Mouse (Mus musculus): ENCODE measurements around the gene Pgls. TPM values are rescaled to one million over a fixed set of nuclear protein-coding genes. Genes with fewer than 3 reads are reported as not detected.

Gene Pgls
- total RNA-seq, 2 experiments from 2014 or later = 19.3 to 28.6 TPM

DNA sequence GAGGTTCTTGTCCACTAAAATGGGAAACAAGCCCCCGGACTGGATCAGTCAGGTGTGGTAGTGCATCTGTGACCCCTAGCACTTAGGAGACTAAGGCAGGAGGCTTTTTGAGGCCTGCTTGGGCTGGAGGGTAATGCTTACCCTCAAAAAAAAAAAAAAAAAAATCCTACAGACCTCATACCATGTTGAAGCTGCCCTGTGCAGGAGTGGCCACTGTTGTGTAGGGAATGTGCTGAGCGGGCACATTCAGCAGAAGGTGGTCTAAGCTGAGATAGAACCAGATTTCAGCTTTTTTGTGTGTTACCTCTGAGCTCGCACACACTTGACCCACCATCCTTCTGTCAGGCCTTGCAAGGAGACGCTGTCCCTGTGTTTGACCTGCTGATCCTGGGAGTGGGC lies 2.3 kb downstream of the Pgls start:
- no peak for DNase-seq

DNA sequence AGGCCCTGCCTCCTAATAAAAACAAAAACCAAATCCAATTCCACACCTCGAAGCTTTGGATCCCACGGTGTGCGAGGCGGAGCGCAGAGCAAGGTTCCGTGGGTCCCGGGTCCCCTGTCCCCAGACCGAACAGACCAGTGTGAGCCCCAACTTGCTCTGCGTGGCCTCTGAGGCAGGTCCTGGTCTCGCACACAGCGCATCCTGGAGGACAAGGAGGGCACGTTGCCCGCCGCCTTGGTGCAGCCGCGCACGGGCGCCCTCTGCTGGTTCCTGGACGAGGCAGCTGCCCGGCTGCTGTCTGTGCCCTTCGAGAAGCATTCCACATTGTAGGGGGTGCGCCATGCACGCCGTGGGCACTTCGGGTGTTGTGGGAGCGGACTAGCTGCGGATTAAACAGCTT lies 3.9 kb downstream of the Pgls start:
- DNase-seq = peak; percentile 93
- intact Hi-C loops (cut with DNase I) = loop anchor here (1.0 to 5.0 kb wide), 2 partner anchors 35 to 66 kb away; no protein-coding TSS in a partner anchor
- TF ChIP-seq CTCF (IDR thresholded peaks at IDR 0.05) = no peak
- Histone ChIP-seq H3K4me3 (no peak overlapping the region; the same call in 1 of the 2 replicates), H3K27ac (no peak overlapping the region; the same call in 1 of the 2 replicates)

More for the DNA sequence above, 2.3 kb downstream of the Pgls start:
- intact Hi-C loops (cut with DNase I) = no loop called here
- Histone ChIP-seq H3K4me3 (no peak overlapping the region), H3K27ac (no peak overlapping the region)
- no peak for TF ChIP-seq CTCF (IDR thresholded peaks at IDR 0.05)

DNA sequence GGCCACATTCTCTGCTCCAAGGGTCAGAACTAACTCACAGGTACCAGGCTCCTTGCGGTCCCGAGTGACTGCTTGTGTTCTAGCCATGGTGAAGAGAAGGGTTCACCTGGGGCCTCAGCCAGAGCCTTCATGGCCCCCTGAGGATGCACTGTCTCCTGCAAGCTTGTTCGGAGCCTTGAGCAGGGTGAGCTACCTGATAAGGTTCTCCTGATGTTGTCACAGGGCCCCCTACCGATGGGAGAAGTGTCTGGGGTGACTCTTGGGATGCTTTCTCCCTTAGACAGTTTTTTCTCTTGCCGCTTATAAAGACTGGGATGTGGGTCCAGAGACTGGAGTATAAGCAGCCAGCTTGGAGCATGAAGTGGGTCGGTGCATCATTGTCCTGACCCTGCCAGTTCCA lies 4.4 kb downstream of the Pgls start:
- intact Hi-C loops (cut with DNase I) = loop anchor here (1.0 to 5.0 kb wide), 2 partner anchors 35 to 66 kb away; no protein-coding TSS in a partner anchor
- TF ChIP-seq CTCF (IDR thresholded peaks at IDR 0.05) = no peak
- no peak for DNase-seq
- Histone ChIP-seq H3K27ac (no peak overlapping the region; the same call in 1 of the 2 replicates), H3K4me3 (no peak overlapping the region)

DNA sequence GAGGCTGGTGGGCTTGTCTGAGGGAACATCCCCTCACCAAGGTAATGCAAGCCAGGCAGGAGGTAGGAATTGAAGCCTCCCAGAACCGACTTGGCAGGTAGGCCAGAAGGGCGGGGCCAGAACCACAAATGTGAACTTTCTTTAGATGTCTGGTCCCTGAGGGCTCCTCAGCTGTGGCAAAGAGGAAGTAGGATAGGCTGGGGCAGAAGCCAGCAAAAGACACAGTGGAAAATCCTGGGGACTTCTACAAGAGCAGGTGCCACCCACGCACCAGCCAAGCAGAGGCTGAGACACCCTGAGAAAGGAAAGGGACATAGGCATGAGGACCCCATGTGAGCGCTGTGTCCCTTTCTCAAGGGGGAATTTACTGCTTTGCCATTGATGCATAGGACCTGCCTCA lies 4.8 kb downstream of the Pgls start:
- intact Hi-C loops (cut with DNase I) = loop anchor here (1.0 to 5.0 kb wide), 2 partner anchors 35 to 66 kb away; no protein-coding TSS in a partner anchor
- Histone ChIP-seq H3K4me3 (no peak overlapping the region), H3K27ac (no peak overlapping the region)
- TF ChIP-seq CTCF (IDR thresholded peaks at IDR 0.05) = no peak
- no peak for DNase-seq

DNA sequence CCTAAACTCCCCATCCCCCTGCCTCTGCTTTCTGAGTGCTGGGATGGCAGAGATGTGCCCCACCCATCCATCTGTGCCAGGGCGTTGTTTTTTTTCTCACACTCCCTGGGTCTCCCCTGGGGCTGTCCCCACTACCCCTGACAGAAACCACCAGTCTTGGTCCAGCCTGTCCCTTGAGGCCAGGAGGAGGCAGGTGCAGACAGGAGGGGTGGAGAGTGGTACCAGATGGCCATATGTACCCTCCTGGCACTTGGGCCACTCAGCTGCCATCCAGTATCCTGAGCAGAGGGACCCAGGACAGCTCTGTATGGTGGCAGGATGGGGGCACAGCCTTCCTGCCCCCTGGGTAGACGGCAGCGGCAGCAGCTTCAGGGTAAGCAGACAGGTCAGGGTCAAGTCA lies 5.5 kb downstream of the Pgls start, which contains the start of gene Fam129c:
Fam129c (plus strand) TSS at position 198 of the 400 bp plus-strand sequence.
- DNase-seq = no peak
- intact Hi-C loops (cut with DNase I) = loop anchor here (5.0 kb wide), 1 partner anchor 65 kb away; no protein-coding TSS in a partner anchor
- Histone ChIP-seq H3K4me3 (no peak within 1 kb of the TSS), H3K27ac (no peak within 1 kb of the TSS)
- TF ChIP-seq CTCF (IDR thresholded peaks at IDR 0.05) = no peak

DNA sequence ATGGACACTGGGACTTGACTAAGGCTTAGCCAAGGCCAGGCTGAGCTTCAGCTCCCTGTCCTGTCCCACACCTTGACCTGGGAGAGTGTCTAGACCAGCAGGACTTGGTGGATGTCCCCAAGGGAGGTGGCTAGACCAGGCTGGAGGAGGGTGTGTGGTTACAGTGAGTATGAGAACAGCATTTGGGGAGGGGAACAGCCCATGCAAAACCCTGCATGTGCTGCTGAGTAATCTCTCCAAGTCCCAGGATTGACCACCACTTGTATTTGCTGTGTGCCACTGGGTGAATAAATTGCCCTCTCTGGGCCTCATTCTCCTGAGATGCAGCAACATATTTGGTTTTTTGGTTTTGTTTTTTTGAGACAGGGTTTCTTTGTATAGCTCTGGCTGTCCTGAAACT lies 6.4 kb downstream of the Pgls start:
- Histone ChIP-seq H3K27ac (no peak overlapping the region), H3K4me3 (no peak overlapping the region)
- intact Hi-C loops (cut with DNase I) = loop anchor here (5.0 kb wide), 1 partner anchor 64 kb away; no protein-coding TSS in a partner anchor
- no peak for TF ChIP-seq CTCF (IDR thresholded peaks at IDR 0.05)
- DNase-seq = no peak

DNA sequence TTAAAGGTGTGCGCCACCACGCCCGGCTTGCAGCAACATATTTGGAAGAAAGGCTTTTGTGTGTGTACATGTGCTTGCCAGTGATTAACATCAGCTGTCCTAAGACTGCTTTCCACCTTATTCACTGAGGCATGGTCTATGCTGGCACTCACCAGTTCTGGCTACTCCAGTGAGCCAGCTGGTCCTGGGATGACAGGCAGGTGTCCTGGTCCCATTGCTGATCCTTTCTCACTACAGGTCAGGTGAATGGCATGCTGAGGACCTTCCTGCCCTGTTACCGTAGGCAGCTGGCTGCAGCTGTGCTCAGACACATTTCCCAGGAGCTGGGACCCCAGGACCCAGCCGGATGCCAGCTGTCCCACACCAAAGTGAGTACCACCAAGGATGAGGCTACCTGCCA lies 6.9 kb downstream of the Pgls start:
- no peak for DNase-seq
- Histone ChIP-seq H3K27ac (no peak overlapping the region), H3K4me3 (no peak overlapping the region)
- no peak for TF ChIP-seq CTCF (IDR thresholded peaks at IDR 0.05)
- intact Hi-C loops (cut with DNase I) = loop anchor here (5.0 kb wide), 1 partner anchor 63 kb away; no protein-coding TSS in a partner anchor

DNA sequence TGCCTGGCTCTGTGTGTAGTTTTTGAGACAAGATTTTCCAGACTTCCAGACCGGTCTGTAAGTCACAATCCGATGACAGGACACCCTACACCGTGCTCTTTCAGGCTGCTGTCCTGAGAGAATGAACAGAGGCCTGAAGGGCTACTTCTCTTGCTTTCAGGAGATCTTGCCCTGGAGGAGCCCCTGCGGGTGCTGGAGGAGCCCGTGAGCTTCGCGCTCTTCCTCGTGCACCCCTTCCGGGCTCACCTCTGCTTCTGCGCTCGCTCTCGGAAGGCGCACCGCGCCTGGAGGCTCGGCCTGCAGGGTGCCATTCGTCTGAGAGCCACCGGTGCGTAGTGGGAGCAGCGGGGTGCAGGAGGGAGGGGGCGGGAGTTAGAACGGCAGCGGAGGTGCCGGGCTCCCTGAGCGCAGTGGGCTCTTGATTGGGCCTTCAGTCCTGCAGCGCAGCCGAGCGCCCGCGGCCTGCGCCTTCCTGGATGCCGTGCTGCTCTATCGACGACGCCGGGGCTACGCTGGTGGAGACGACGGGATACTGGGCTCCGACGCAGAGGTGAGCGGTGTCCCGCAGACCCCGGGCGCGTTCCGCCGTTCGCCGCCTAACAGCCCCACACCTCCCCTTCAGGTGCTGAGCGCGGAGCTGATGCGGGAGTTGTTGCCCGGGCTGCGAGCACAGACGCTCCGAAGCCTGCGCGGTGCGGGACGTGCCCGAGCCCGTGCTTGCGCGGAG lies 10.1 kb downstream of the Pgls start:
- Histone ChIP-seq H3K4me3 (peak overlapping the region; percentile 65), H3K27ac (no peak overlapping the region; the same call in 1 of the 2 replicates)
- no peak for TF ChIP-seq CTCF (IDR thresholded peaks at IDR 0.05)
- intact Hi-C loops (cut with DNase I) = no loop called here
- no peak for DNase-seq

DNA sequence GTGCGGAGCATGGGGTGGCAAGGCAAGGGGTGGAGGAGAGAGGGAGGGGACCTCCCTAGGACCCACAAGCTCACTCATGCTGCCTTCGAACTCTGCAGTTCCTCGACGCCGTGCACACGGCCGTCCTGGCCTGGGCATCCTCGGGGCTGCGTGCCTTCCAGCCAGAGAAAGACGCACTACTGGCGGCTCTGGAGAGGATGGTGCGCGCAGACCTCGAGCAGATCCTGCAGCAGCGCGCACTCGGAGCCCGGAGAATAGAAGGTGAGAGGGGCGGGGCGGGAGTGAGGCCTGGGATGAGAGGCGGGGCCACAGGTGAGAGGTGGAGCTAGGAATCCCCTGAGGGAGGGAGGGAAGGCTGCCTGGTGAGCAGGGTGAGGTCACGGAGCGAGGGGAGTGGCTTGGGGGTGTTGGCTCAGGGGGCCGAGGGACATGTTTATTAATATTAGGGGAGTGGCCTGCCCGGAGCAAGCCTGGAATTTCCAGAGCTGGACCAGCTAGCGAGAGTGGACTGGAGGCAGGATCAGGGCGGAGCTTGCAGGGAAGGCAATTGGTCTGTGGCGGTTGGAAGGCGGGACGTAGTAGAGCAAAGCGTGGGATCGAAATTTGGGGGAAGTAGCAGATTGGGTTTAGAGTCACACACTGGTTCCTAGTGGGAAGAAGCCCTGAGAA lies 10.8 kb downstream of the Pgls start:
- H3K27ac ChIP-seq = peak overlapping the region; percentile 58; the same call in 1 of the 2 replicates
- peak; percentile 84 for DNase-seq
- intact Hi-C loops (cut with DNase I) = no loop called here
- peak overlapping the region; percentile 65 for H3K4me3 ChIP-seq
- TF ChIP-seq CTCF (IDR thresholded peaks at IDR 0.05) = no peak

DNA sequence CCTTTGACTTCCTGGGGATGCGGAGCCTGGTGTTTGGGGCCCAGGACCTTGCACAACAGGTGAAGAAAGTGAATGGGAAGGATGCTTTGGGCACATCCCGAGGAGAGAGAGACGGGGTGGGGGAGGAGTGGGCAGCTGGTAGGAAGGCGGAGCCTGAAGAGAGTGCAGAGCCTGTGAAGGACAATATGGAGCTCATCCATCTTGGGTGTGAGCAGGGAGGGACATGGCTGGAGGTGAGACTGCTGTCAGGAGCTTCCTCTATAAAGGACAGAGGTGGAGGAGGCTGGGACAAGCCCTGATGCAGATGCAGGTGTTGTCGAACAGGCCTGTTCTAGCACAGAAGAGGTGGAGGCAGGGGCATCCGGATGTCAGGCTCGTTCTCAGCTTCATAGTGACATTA lies 12.0 kb downstream of the Pgls start:
- no peak for DNase-seq
- TF ChIP-seq CTCF (IDR thresholded peaks at IDR 0.05) = no peak
- intact Hi-C loops (cut with DNase I) = no loop called here
- H3K27ac ChIP-seq = no peak overlapping the region
- H3K4me3 ChIP-seq = no peak overlapping the region

DNA sequence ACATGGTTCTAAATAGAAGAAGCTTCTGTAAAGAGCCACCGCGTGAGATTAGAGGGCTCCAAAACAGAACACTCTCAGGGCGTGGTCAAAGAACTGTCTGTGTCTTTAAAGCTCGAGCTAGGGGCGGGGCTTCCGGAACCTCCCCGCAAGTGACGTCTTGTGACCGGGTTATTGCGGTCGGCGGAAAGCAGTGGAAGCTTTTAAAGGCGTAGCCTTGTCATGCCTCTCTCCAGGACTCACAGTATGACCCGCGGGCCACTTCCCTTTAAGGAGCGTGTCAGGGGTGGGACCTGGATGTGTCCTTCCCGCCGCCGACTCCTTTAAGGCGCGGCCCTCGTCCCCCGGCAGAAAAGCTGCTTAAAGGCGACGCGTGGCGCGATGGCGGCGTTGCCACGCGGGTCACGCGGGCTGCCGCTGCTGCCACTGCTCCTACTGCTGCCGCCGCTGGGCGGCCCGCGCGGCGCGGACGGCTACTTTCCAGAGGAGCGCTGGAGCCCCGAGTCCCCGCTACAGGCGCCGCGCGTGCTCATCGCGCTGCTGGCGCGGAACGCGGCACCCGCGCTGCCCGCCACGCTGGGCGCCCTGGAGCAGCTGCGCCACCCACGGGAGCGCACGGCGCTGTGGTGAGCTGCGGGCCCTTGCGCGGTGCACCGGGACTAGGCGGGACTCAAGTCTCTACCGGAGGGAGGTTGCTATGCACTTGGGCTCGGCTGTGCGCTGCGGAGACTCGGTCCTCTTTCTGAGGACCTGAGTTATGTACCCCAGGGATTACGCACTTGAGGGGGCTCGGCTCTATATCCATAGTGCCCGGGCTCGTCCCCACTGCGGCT lies 19.1 kb downstream of the Pgls start, which contains the start of gene Colgalt1:
Colgalt1 (plus strand) TSS at position 177 of the 830 bp plus-strand sequence.
- Histone ChIP-seq H3K4me3 (peak within 1 kb of the TSS; percentile 82), H3K27ac (peak within 1 kb of the TSS; percentile 98)
- intact Hi-C loops (cut with DNase I) = no loop called here
- DNase-seq = peak; percentile 97
- peak; percentile 42 for TF ChIP-seq CTCF (IDR thresholded peaks at IDR 0.05)

DNA sequence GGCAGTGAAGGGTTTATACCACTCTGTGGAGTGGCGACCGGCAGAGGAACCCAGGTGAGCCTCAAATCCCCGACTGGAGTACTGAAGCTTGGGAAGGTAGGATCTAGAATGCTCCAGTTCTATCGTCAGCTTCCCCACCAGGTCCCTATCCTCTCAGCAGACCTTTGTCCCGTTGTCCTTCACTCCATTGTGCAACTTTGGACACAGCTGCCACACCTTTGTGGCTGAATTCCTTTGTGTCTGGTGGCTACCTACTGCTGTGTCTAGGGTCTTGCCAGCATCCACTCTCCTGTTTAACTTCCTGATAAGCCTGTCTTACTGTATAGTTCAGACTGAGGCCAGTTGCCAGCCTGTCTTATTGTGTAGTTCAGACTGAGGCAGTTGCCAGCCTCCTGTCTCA lies 20.2 kb downstream of the Pgls start:
- Histone ChIP-seq H3K27ac (peak overlapping the region; percentile 98), H3K4me3 (peak overlapping the region; percentile 82)
- no peak for DNase-seq
- intact Hi-C loops (cut with DNase I) = no loop called here
- no peak for TF ChIP-seq CTCF (IDR thresholded peaks at IDR 0.05)

All from gastrocnemius, adult 2 months (tissue).